Comparison of ENCODE assay signal across 21 mouse cellular contexts in genomic region chr7:95008896-95009430, GRCm38 (mm10).
DNase-seq lines count a peak whose midpoint lies in the region; ATAC-seq lines count a peak whose summit lies in the region.
"Had no signal": no experiment of that assay in that cellular context is flagged by ENCODE, and none has a peak within 500 bp of the region (broad histone marks: within the 10 kb centered on the region; RNA-seq: fewer than 3 reads in every experiment).

No protein-coding gene starts in this region.

- DNase-seq in adrenal gland, adult (ENCODE audit: inconsistent age in 2 of 2, low spot score in 1 of 2), result peak; percentile 60 to 91
- no peak for DNase-seq in adrenal gland, postnatal 4 days (ENCODE audit: low spot score in 2 of 2)
- DNase-seq in adrenal gland, postnatal 10 days, result peak; percentile 36
- peak; percentile 42 to 54 for DNase-seq in adrenal gland, postnatal 36 days
- DNase-seq in cerebellum, adult 11-12 months, result no peak
- no peak for DNase-seq in cerebellum, postnatal 36 days
- DNase-seq: cerebellum, adult 11 months; cerebellum, adult 8-10 months; cerebellum, postnatal 10 days; gastrocnemius, postnatal 25 days; heart, adult 2 months had no signal

- H3K27ac ChIP-seq in kidney, embryonic 16.5 days (ENCODE audit: low read length), result no peak overlapping the region
- H3K27ac ChIP-seq: embryonic facial prominence, embryonic 12.5 days; embryonic facial prominence, embryonic 15.5 days; forebrain, embryonic 12.5 days; forebrain, embryonic 15.5 days; heart, adult 2 months; hindbrain, embryonic 12.5 days; hindbrain, embryonic 15.5 days had no signal

- H3K4me1 ChIP-seq in kidney, embryonic 16.5 days (ENCODE audit: insufficient read depth, low read length), result no peaks in the 10 kb centered on the region
- H3K4me1 ChIP-seq: embryonic facial prominence, embryonic 12.5 days; embryonic facial prominence, embryonic 15.5 days; forebrain, embryonic 12.5 days; forebrain, embryonic 15.5 days; hindbrain, embryonic 12.5 days; hindbrain, embryonic 15.5 days had no signal

- no peak for ATAC-seq in kidney, embryonic 16.5 days (ENCODE audit: low FRiP score, low TSS enrichment)
- ATAC-seq: activated CD4-positive, CD25-positive, alpha-beta regulatory T cell, adult 4 months; forebrain, embryonic 15.5 days; intestine, postnatal 0 days had no signal

- no peak overlapping the region for H3K4me3 ChIP-seq in kidney, embryonic 16.5 days (ENCODE audit: low read length)
- H3K4me3 ChIP-seq: embryonic facial prominence, embryonic 12.5 days; embryonic facial prominence, embryonic 15.5 days; forebrain, embryonic 12.5 days; forebrain, embryonic 15.5 days; heart, adult 2 months; hindbrain, embryonic 12.5 days; hindbrain, embryonic 15.5 days had no signal

- no peaks in the 10 kb centered on the region for H3K9me3 ChIP-seq in kidney, embryonic 16.5 days (ENCODE audit: low read length)
- H3K9me3 ChIP-seq: embryonic facial prominence, embryonic 12.5 days; embryonic facial prominence, embryonic 15.5 days; forebrain, embryonic 12.5 days; forebrain, embryonic 15.5 days; hindbrain, embryonic 12.5 days; hindbrain, embryonic 15.5 days had no signal

- no peak overlapping the region for H3K4me2 ChIP-seq in kidney, embryonic 16.5 days (replicated peaks; ENCODE audit: low read depth, low read length)
- H3K4me2 ChIP-seq: embryonic facial prominence, embryonic 12.5 days; embryonic facial prominence, embryonic 15.5 days; forebrain, embryonic 12.5 days; forebrain, embryonic 15.5 days; heart, embryonic 11.5 days; hindbrain, embryonic 12.5 days; hindbrain, embryonic 15.5 days had no signal

- no peaks in the 10 kb centered on the region for H3K36me3 ChIP-seq in kidney, embryonic 16.5 days (ENCODE audit: insufficient read depth, low read length)
- H3K36me3 ChIP-seq: embryonic facial prominence, embryonic 12.5 days; embryonic facial prominence, embryonic 15.5 days; forebrain, embryonic 12.5 days; forebrain, embryonic 15.5 days; hindbrain, embryonic 12.5 days; hindbrain, embryonic 15.5 days had no signal

- no peak overlapping the region for H3K9ac ChIP-seq in kidney, embryonic 16.5 days (replicated peaks; ENCODE audit: low read length)
- H3K9ac ChIP-seq: embryonic facial prominence, embryonic 12.5 days; embryonic facial prominence, embryonic 15.5 days; forebrain, embryonic 12.5 days; forebrain, embryonic 15.5 days; hindbrain, embryonic 12.5 days; hindbrain, embryonic 15.5 days had no signal

- H3K27me3 ChIP-seq in kidney, embryonic 16.5 days (ENCODE audit: insufficient read depth, low read length), result no peaks in the 10 kb centered on the region
- H3K27me3 ChIP-seq: embryonic facial prominence, embryonic 12.5 days; embryonic facial prominence, embryonic 15.5 days; forebrain, embryonic 12.5 days; forebrain, embryonic 15.5 days; hindbrain, embryonic 12.5 days; hindbrain, embryonic 15.5 days had no signal

- 58% methylated on average over 6 of the region's 6 CpGs for WGBS in kidney, embryonic 16.5 days

Comparison
In these comparisons a context has a peak if more than half of its experiments do, and no peak if none do; other contexts are left out.
1. DNase-seq: peak in adrenal gland, adult (2 of 2), adrenal gland, postnatal 10 days (single experiment) and adrenal gland, postnatal 36 days (2 of 2); none in adrenal gland, postnatal 4 days (0 of 2), cerebellum, adult 11-12 months (single experiment) and cerebellum, postnatal 36 days (0 of 2).